Mouse (Mus musculus) lung, postnatal 0 days (tissue): ENCODE measurements at regions not wholly inside any gene's neighbourhood (a gene's known extent, or its start where the extent isn't known, plus 50 kb on each side); places are given as distances from the start of the nearest gene placed in this dataset.

ENCODE experiments used
- CTCF ChIP-seq: IDR thresholded peaks from 2 replicates; pipeline ENCODE4 v1.5.1; 2016; ENCODE audit warnings: antibody characterized with exemption, mild to moderate bottlenecking
- EP300 ChIP-seq: IDR thresholded peaks from 2 replicates; pipeline ENCODE4 v1.6.1; 2016; ENCODE audit warnings: antibody characterized with exemption, mild to moderate bottlenecking, control low read depth

DNA sequence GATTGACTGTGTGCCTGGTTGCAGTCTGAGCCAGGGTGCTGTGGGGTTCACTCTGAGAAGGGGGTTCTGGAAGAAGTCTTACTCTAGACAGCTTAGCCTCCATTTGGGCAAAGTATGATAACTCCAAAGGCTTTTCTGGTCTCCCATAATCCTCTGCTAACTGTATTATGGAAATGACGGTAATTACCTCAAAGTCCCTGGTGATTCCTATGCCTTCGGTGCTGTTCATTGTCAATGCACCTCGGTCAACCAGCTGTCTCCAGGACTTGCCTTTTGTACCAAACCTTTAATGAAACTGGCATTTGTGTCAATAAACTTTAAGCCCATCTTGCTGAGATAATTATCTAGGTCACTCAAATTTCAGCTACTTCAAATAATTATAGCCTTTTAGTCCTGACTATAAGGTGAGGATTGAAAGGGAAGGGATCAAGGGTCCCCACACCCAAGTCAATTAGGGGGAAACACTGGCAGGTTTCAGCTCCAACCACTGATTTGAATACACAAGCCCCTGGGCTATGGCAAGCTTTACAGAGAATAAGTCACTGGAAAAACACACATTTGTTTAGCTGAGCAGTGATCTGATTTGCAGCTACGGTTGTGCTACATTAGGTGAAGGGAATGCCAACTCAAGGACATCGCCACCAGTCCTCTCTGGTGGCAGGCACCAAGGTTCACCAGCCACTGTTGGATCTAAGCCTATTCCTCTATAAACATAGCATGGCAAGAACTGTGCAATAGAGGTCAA, 177.5 kb downstream of the Cartpt start:
- TF ChIP-seq CTCF (no peak), EP300 (no peak)
